Mouse (Mus musculus): Measurements from ENCODE around the gene Grhl1.

Gene Grhl1

GRCm38 (mm10) chr12:24642370-24642802 is 70.3 kb downstream of the Grhl1 start:
- no peak for DNase-seq (ENCODE audit: low spot score)

GRCm38 (mm10) chr12:24644125-24644571 is 72.1 kb downstream of the Grhl1 start:
- DNase-seq (ENCODE audit: low spot score): no peak

- no peak for DNase-seq (ENCODE audit: low spot score)
Measured at GRCm38 (mm10) chr12:24645901-24646300, 73.8 kb downstream of the Grhl1 start.

- no peak for DNase-seq (ENCODE audit: low spot score)
Measured at GRCm38 (mm10) chr12:24648094-24648493, 76.0 kb downstream of the Grhl1 start.

GRCm38 (mm10) chr12:24650415-24651062 is 78.5 kb downstream of the Grhl1 start:
- DNase-seq (ENCODE audit: low spot score): no peak

GRCm38 (mm10) chr12:24651063-24651557 is 79.0 kb downstream of the Grhl1 start, which contains the start of gene Klf11:
Klf11 (plus strand) TSS chr12:24651274.
- peak; percentile 98 for DNase-seq (ENCODE audit: low spot score)

- DNase-seq (ENCODE audit: low spot score): peak; percentile 93
Measured at GRCm38 (mm10) chr12:24651642-24652342, 79.7 kb downstream of the Grhl1 start.

- no peak for DNase-seq (ENCODE audit: low spot score)
Measured at GRCm38 (mm10) chr12:24654065-24654862, 82.2 kb downstream of the Grhl1 start.

GRCm38 (mm10) chr12:24656436-24656835 is 84.4 kb downstream of the Grhl1 start:
- no peak for DNase-seq (ENCODE audit: low spot score)

GRCm38 (mm10) chr12:24658998-24659397 is 86.9 kb downstream of the Grhl1 start:
- no peak for DNase-seq (ENCODE audit: low spot score)

GRCm38 (mm10) chr12:24659923-24660322 is 87.8 kb downstream of the Grhl1 start:
- DNase-seq (ENCODE audit: low spot score): no peak

GRCm38 (mm10) chr12:24661100-24661499 is 89.0 kb downstream of the Grhl1 start:
- DNase-seq (ENCODE audit: low spot score): no peak

- no peak for DNase-seq (ENCODE audit: low spot score)
Measured at GRCm38 (mm10) chr12:24662131-24662530, 90.0 kb downstream of the Grhl1 start.
